Mouse (Mus musculus): ENCODE data around the gene Hoxc13. TPM values are rescaled to one million over a fixed set of nuclear protein-coding genes. Genes with fewer than 3 reads are reported as not detected.

Gene Hoxc13
- polyA plus RNA-seq, 1 experiment from 2014 or later = 0.17 TPM

GRCm38 (mm10) chr15:102920619-102921018 lies 284 bp upstream of the Hoxc13 start:
- Histone ChIP-seq H3K9ac (no peak overlapping the region), H3K9me3 (replicated peaks) (no peaks in the 10 kb centered on the region), H3K4me2 (replicated peaks) (peak overlapping the region; percentile 37), H3K36me3 (no peaks in the 10 kb centered on the region), H3K4me3 (peak overlapping the region; percentile 16), H3K4me1 (peaks cover 12% of the 10 kb centered on the region), H3K27me3 (peaks cover 98% of the 10 kb centered on the region), H3K27ac (no peak overlapping the region)
- WGBS = 1% methylated on average over 19 of the region's 20 CpGs
- ATAC-seq (ENCODE audit: low FRiP score) = peak; percentile 90

- Histone ChIP-seq H3K27ac (no peak overlapping the region), H3K4me1 (peaks cover 12% of the 10 kb centered on the region), H3K9ac (no peak overlapping the region), H3K27me3 (peaks cover 98% of the 10 kb centered on the region), H3K36me3 (no peaks in the 10 kb centered on the region), H3K9me3 (replicated peaks) (no peaks in the 10 kb centered on the region), H3K4me3 (no peak overlapping the region; the same call in 1 of the 2 replicates), H3K4me2 (replicated peaks) (no peak overlapping the region)
- WGBS = 0% methylated on average over 24 of the region's 24 CpGs
- ATAC-seq (ENCODE audit: low FRiP score) = no peak
Observed at GRCm38 (mm10) chr15:102922012-102922362, 1.1 kb downstream of the Hoxc13 start.

GRCm38 (mm10) chr15:102922636-102923500 lies 2.0 kb downstream of the Hoxc13 start:
- 6% methylated on average over 6 of the region's 6 CpGs for WGBS
- Histone ChIP-seq H3K9me3 (replicated peaks) (no peaks in the 10 kb centered on the region), H3K36me3 (no peaks in the 10 kb centered on the region), H3K27ac (no peak overlapping the region), H3K4me1 (peaks cover 12% of the 10 kb centered on the region), H3K4me2 (replicated peaks) (no peak overlapping the region), H3K4me3 (no peak overlapping the region), H3K27me3 (peaks cover 98% of the 10 kb centered on the region), H3K9ac (no peak overlapping the region)
- ATAC-seq (ENCODE audit: low FRiP score) = no peak

- H3K4me3 ChIP-seq = no peak overlapping the region
- no peak overlapping the region for H3K4me2 ChIP-seq (replicated peaks)
- no peak overlapping the region for H3K9ac ChIP-seq
Observed at GRCm38 (mm10) chr15:102927032-102927645, 6.2 kb downstream of the Hoxc13 start.

GRCm38 (mm10) chr15:102931706-102932358 lies 10.9 kb downstream of the Hoxc13 start:
- Histone ChIP-seq H3K9ac (no peak overlapping the region), H3K27me3 (peaks cover 99% of the 10 kb centered on the region), H3K36me3 (no peaks in the 10 kb centered on the region), H3K9me3 (replicated peaks) (no peaks in the 10 kb centered on the region), H3K4me3 (no peak overlapping the region), H3K4me1 (no peaks in the 10 kb centered on the region), H3K4me2 (replicated peaks) (no peak overlapping the region), H3K27ac (no peak overlapping the region)
- no peak for ATAC-seq (ENCODE audit: low FRiP score)
- under 1% methylated on average over 23 of the region's 23 CpGs for WGBS

More at GRCm38 (mm10) chr15:102927032-102927645, 6.2 kb downstream of the Hoxc13 start:
- no peaks in the 10 kb centered on the region for H3K9me3 ChIP-seq (replicated peaks)
- under 1% methylated on average over 40 of the region's 40 CpGs for WGBS
- H3K27ac ChIP-seq = no peak overlapping the region
- ATAC-seq (ENCODE audit: low FRiP score) = no peak
- H3K36me3 ChIP-seq = no peaks in the 10 kb centered on the region
- no peaks in the 10 kb centered on the region for H3K4me1 ChIP-seq
- H3K27me3 ChIP-seq = peaks cover 98% of the 10 kb centered on the region

- no peak overlapping the region for H3K4me2 ChIP-seq (replicated peaks)
- under 1% methylated on average over 12 of the region's 12 CpGs for WGBS
- no peak for ATAC-seq (ENCODE audit: low FRiP score)
- H3K27me3 ChIP-seq = peaks cover 99% of the 10 kb centered on the region
- no peaks in the 10 kb centered on the region for H3K36me3 ChIP-seq
- no peak overlapping the region for H3K27ac ChIP-seq
- no peaks in the 10 kb centered on the region for H3K9me3 ChIP-seq (replicated peaks)
- no peak overlapping the region for H3K4me3 ChIP-seq
- H3K9ac ChIP-seq = no peak overlapping the region
- no peaks in the 10 kb centered on the region for H3K4me1 ChIP-seq
Observed at GRCm38 (mm10) chr15:102934438-102934837, 13.5 kb downstream of the Hoxc13 start.

GRCm38 (mm10) chr15:102934897-102935296 lies 14.0 kb downstream of the Hoxc13 start:
- H3K4me1 ChIP-seq = no peaks in the 10 kb centered on the region
- no peak for ATAC-seq (ENCODE audit: low FRiP score)
- WGBS = 0% methylated on average over 21 of the region's 27 CpGs
- H3K27ac ChIP-seq = no peak overlapping the region
- no peak overlapping the region for H3K9ac ChIP-seq
- no peaks in the 10 kb centered on the region for H3K9me3 ChIP-seq (replicated peaks)
- no peaks in the 10 kb centered on the region for H3K36me3 ChIP-seq
- peaks cover 99% of the 10 kb centered on the region for H3K27me3 ChIP-seq
- no peak overlapping the region for H3K4me3 ChIP-seq
- no peak overlapping the region for H3K4me2 ChIP-seq (replicated peaks)

- WGBS = 1% methylated on average over 31 of the region's 31 CpGs
- H3K9ac ChIP-seq = no peak within 1 kb of the TSS
- peaks cover 99% of the 10 kb centered on the region for H3K27me3 ChIP-seq
- no peaks in the 10 kb centered on the region for H3K36me3 ChIP-seq
- no peak for ATAC-seq (ENCODE audit: low FRiP score)
- no peak within 1 kb of the TSS for H3K27ac ChIP-seq
- H3K4me3 ChIP-seq = no peak within 1 kb of the TSS
- H3K4me1 ChIP-seq = no peaks in the 10 kb centered on the region
- H3K4me2 ChIP-seq (replicated peaks) = no peak within 1 kb of the TSS
- H3K9me3 ChIP-seq (replicated peaks) = no peaks in the 10 kb centered on the region
Observed at GRCm38 (mm10) chr15:102936279-102936972, 15.5 kb downstream of the Hoxc13 start, which contains the start of gene Hoxc12. Gene Hoxc12, plus strand, starts transcription at chr15:102936757.

GRCm38 (mm10) chr15:102937036-102937666 lies 16.2 kb downstream of the Hoxc13 start:
- WGBS = 2% methylated on average over 50 of the region's 50 CpGs
- Histone ChIP-seq H3K27ac (no peak overlapping the region), H3K9me3 (replicated peaks) (no peaks in the 10 kb centered on the region), H3K4me2 (replicated peaks) (no peak overlapping the region), H3K4me3 (no peak overlapping the region), H3K9ac (no peak overlapping the region), H3K36me3 (no peaks in the 10 kb centered on the region), H3K4me1 (no peaks in the 10 kb centered on the region), H3K27me3 (peaks cover 99% of the 10 kb centered on the region)
- no peak for ATAC-seq (ENCODE audit: low FRiP score)

GRCm38 (mm10) chr15:102939256-102940155 lies 18.6 kb downstream of the Hoxc13 start:
- Histone ChIP-seq H3K27ac (no peak overlapping the region), H3K4me1 (peaks cover 6% of the 10 kb centered on the region; the same call in 1 of the 2 replicates), H3K4me3 (no peak overlapping the region), H3K9ac (no peak overlapping the region), H3K27me3 (peaks cover 99% of the 10 kb centered on the region), H3K4me2 (replicated peaks) (no peak overlapping the region), H3K9me3 (replicated peaks) (no peaks in the 10 kb centered on the region), H3K36me3 (no peaks in the 10 kb centered on the region)
- 1% methylated on average over 27 of the region's 34 CpGs for WGBS
- no peak for ATAC-seq (ENCODE audit: low FRiP score)

All from hindbrain, embryonic 12.5 days (tissue).